Mouse (Mus musculus): ENCODE data around the gene Ap4m1.
"Not testable (repeated sequence)": the region's sequence is repeated elsewhere in the genome, so short reads cannot be mapped to it uniquely, and the experiment has no call there.

The Ap4m1 gene

GRCm38 (mm10) chr5:138195463-138195862 lies 23.7 kb downstream of the Ap4m1 start:
- DNase-seq: no peak

GRCm38 (mm10) chr5:138199576-138199975 lies 27.8 kb downstream of the Ap4m1 start:
- DNase-seq: peak; percentile 50 to 54

- DNase-seq: peak; percentile 49 to 57
Measured at GRCm38 (mm10) chr5:138202086-138202485, 30.3 kb downstream of the Ap4m1 start.

GRCm38 (mm10) chr5:138207253-138207652 lies 35.5 kb downstream of the Ap4m1 start:
- DNase-seq: no peak

- DNase-seq: no peak
Measured at GRCm38 (mm10) chr5:138207873-138208272, 36.1 kb downstream of the Ap4m1 start.

- DNase-seq: not testable (repeated sequence)
Measured at GRCm38 (mm10) chr5:138216632-138217031, 44.8 kb downstream of the Ap4m1 start.

- no peak for DNase-seq
Measured at GRCm38 (mm10) chr5:138219864-138220263, 48.1 kb downstream of the Ap4m1 start.

- peak; percentile 85 to 94 for DNase-seq
Measured at GRCm38 (mm10) chr5:138222111-138222510, 50.3 kb downstream of the Ap4m1 start.

GRCm38 (mm10) chr5:138223287-138223686 lies 51.5 kb downstream of the Ap4m1 start:
- DNase-seq: no peak

- no peak for DNase-seq
Measured at GRCm38 (mm10) chr5:138225700-138226099, 53.9 kb downstream of the Ap4m1 start, which contains the start of gene Nxpe5. Nxpe5 (plus strand) TSS chr5:138225898.

GRCm38 (mm10) chr5:138226491-138226890 lies 54.7 kb downstream of the Ap4m1 start:
- no peak for DNase-seq

- no peak for DNase-seq
Measured at GRCm38 (mm10) chr5:138227367-138227766, 55.6 kb downstream of the Ap4m1 start.

GRCm38 (mm10) chr5:138228026-138228425 lies 56.2 kb downstream of the Ap4m1 start:
- peak; percentile 56 to 71 for DNase-seq

GRCm38 (mm10) chr5:138229511-138229910 lies 57.7 kb downstream of the Ap4m1 start:
- DNase-seq: no peak

Measured in cerebellum, postnatal 14 days (tissue).